Mouse (Mus musculus): ENCODE results near the gene Ptch1.

Ptch1 gene

DNA sequence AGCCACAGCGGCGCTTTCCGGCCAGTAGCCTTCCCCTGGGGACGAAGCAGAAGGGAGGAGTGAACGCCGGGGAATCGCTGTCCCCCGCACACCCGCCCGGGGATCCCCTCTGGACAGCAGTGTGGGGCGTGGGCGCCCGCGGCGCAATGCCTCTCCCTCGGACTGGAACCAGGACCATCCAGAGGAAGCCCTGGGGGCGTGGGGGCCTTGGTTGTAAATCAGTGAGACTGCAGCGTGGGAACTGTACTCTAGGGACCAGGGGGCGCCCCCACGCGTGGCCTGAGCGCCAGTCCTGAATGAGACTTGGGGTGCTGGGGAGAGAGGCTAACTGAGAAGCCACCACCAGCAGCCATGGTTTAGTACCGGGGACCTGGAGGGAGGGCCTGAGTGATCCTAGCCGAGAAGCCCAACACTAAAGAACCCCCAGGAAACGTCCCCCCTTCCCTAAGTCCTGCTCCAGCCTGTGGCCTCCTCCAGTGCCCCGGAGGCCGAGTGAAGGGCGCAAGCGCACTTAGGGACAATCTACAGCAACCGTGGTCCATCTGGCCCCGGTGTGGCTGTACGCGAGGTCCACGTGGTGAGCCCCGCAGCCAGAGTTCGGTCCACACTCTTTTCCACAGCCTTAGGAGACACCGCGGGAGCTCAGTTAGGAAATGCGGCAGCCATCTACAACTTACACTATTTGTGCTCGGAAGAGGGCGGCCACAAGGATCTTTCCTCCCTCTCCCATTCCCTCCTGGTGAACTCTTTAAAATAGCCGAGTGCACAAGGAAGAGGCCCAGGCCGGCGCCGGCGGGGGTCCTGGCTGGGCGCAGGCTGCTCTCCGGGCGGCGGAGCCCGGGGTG lies 9.4 kb downstream of the Ptch1 start:
- DNase-seq (ENCODE audit: low read depth, low spot score): peak; percentile 67

DNA sequence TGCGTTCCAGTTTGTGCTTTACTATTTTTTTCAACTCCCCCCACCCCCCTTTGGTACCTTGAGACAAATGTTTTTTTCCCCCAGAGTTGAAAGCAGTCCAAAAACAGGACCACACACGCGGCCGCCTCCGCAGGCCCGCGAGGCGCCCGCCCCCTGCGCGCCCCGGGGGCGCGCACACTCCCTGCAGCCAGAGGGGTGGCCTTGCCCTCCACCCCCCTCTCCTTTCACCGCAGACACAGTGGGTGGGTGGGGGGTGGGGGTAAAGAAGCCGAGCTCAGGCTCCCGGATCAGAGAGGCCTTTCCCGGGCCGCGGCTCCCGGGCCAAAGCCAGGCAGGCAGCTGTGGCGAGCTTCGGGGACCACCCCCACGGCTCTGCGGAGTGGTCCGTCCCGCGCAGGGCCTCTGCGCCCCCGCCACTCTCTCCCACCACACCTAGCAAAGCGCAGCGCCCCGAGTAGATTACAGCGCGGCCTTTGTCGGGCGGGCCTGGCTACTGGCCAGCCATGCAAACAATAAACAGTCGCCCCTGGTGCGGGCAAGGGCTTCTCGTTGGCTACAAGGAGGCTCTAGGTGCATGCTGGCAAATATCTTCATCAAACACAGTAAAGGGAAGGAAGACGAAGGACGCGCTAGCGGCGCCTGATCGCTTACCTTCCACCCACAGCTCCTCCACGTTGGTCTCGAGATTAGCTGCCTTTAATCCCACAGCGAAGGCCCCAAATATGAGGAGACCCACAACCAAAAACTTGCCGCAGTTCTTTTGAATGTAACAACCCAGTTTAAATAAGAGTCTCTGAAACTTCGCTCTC lies 10.2 kb downstream of the Ptch1 start:
- DNase-seq (ENCODE audit: low read depth, low spot score): peak; percentile 67

DNA sequence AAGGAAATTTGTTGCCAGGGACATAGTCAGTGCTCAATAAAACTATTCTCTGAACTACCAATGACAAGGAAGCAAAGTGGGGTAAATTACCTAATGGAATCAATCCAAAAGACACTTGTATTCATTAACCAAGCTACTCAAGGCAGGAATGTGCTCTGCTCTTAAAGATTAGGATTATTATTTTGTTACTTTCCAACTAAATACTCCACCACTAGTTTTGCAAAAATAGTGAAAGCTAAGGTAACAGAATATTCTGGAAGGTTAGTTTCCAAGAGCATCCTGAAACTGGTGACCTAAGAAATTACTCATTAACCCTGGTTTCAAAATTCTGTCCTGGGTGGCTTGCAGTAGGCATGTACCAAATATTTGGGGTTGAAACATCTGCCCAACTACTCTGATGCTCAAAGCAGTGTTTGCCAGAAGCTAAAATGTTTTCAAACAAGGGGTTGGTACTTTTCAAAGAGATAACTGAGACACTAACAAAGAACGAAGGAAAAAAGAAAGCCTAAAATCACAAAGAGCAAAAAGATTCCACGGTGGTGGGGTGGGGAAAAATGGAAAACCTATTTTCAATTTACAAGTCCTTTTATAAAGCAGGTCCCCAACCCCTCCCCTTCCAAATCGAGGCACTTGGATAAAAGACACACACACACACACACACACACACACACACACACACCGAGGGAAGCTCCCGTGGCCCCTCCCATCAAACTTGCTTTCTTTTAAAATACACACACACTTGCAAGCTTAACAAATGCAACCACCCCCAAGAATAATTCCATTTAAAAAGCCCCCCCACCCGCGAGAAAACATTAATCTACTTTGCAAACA lies 11.0 kb downstream of the Ptch1 start:
- peak; percentile 44 for DNase-seq (ENCODE audit: low read depth, low spot score)

DNA sequence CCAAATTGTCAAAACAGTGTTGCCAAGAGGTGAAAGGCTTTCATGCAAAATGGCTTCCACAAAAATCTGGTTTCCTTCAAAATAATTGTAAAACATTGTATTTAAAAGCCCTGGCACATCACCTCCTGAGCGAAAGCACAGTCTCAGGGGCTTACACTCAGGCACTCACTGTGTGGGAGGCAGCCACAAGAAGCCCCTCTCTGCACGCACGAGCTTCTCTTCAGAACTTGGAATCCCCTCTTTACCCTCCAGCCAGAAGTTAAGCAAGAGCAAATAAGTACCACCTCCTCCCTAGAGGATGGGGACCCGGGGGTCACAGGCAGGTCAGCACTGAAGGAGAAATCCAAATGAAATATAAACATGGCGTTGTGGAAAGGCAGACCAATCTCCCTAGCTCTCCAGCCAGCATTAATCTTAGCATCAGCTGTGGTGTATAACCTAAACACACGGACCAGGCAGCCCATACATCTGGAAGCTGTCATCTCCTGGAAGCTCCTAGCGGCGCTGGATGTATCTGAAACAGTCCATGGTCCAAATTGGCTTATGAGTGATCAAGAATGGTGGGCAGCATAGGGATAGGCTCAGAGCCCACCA lies 15.0 kb downstream of the Ptch1 start:
- DNase-seq (ENCODE audit: low read depth, low spot score): no peak

DNA sequence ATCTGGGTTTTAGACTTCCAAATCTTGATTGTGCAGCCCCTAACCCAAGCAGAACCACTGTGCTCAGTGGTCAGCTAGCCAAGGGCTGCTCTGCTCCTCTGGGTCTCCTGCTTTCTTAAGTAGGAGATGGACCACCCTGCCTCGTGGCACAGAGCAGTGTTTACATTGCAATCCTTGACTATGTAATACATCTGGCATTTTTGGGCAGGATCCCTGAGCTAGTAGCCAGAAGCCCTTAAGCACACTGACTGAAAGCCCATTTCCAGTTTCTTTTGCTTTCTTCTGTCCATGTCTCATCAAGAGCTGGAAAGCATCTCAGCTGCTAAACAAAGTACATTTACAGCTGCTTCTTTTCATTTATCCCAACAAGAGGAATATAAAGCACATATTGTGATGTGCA lies 17.0 kb downstream of the Ptch1 start:
- no peak for DNase-seq (ENCODE audit: low read depth, low spot score)

DNA sequence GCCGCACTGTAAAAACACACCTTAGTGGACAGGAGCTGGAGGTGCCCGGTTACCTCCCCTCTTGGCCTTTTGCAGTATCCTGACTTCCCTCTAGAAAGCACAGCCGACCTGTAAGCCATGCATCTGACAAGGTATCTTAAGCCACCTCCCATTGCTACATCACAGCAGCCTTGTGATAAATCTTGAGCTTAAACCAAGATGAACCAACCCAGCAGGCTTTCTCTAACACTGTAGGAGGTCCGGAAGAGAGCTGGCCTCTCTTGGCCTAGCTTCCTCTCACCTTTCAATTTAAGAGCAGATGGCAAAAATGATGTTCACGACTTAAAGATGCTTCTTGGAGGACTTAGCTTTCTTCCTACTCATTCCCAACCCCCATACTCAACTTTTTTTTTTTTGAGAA lies 17.5 kb downstream of the Ptch1 start:
- no peak for DNase-seq (ENCODE audit: low read depth, low spot score)

DNA sequence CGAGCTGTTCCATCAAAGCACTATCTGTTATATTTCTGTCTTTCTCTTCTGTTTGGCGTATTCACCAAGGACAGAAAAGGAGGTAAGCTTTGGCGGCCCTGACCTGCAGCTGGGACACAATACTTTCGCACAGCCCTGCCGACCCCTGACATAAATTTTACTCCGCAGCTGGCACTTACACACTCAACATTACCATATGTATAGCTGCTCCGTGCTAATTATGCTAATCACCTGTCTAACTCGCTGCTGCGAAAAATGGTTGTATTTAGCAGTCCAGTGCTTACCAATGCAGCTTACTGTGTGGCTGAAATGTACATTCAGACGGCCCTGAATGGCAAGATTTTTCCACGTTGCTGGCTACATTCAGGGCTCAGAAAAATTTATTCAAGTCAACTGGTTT lies 18.8 kb downstream of the Ptch1 start:
- DNase-seq (ENCODE audit: low read depth, low spot score): no peak

DNA sequence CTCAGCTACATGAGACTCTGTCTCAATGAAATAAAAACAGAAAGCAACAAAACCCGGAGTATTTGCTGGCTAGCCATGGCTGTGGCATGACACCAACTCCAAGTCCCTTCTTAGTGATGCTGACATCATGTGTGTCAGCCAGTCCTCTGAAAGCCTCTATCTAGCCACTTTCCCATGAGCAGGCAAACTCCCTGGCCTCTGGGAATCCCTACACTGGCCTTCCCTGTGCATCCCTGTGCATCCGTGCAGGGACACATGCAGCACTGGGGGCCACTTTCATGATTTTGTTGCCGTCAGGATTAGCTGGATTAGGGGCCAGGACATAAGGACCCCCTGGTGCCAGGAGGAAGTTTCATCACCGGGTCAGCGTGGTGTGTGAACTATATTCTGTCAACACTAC lies 20.0 kb downstream of the Ptch1 start:
- peak; percentile 47 for DNase-seq (ENCODE audit: low read depth, low spot score)

DNA sequence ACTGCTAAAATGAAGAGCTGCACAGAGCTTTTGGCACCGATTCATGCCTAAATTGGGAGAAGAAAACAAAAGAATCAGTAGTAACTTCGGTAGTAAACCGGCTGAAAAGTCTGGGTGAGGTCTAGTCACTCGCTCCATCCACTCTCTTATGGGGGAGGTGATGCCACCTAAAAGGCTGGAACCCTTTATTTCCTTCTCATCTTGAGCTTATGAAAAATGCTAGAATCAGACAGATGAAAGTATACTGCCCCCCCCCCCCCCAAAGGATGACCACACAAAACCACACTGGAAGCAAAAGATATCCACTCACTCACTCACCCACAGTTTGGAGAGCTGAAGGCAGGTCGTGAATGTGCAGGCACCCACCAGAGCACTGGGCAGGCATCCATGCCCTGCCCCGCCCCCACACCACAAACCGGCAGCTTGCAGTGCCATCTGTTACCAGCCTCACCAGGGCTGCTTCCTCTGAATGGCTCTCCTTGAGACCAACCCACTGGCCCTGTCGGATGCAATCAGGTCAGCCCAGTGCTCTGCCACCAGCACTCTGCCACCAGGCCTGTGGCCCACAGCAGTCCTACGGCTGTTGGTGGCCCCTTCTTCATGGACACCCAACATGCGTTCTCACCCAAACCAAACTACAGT lies 21.0 kb downstream of the Ptch1 start:
- peak; percentile 98 for DNase-seq (ENCODE audit: low read depth, low spot score)

DNA sequence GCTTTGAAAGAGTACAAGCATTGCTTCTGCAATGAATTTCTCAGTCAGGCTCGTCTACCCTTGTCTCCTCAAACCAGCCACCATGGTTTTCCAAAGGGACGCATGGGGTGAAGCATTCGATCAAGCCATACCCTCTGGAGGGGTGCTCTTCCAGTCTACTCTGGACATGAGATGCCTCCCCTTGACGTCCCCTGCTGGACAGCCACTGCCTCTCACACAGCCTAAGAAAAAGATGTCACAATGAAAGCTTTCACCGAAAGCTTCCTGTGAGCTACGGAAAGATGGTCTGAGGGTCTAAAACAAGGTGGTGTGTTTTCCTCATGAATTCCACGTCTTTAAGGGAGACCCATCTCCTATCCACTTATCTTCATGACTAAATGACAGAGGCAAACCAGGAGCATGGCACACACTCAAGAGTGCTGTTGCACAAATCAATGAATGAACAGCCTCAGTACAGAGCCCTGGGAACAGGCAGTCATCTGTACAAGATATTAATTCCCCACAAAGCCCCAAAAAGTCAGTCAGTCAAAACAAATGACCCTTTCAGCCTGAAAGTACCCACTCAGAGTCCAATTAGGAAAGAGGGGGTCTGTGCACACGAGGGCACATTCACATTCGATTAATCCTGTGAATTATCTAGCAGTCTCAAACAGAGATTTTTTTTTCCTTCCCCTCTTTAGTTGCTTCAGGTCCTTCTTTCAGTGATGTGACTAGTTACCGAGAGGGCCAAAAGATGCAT lies 21.7 kb downstream of the Ptch1 start:
- peak; percentile 40 for DNase-seq (ENCODE audit: low read depth, low spot score)

DNA sequence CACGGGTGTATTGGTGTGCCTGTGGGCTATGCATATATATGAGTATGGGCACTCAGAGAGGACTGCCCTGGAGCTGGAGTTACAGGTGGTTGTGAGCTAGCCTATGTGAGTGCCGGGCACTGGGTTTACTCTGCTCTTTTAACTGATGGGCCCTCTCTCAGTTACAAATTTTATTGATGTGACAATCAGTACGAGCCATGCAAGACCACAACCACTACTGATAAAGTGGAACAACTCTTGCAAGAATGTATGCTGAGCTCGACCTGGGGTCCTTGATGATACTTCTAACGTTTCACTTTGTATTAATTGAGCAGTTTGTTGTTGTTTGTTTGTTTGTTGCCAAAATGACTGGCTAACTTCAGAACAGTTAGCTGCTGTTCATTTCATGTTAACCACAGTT lies 23.0 kb downstream of the Ptch1 start:
- DNase-seq (ENCODE audit: low read depth, low spot score): no peak

DNA sequence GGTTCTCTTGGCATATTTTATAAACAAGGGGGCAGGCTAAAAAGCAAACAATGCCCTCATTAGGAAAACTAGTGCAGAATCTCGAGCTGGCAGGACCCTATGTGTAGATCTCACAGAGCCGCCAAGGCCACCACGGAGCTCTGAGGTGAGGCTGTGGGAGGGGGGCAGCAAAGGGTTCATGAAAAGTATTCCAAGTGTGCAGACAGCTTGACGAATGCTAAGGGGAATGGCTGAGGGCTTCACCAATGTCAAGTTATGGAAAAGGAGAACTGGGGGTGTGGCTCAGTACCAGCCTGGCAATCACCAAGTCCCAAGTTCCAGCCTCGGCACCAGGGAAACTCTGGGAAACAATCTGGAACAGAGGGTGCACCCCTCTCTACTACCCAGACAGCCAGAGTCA lies 24.2 kb downstream of the Ptch1 start:
- no peak for DNase-seq (ENCODE audit: low read depth, low spot score)

DNA sequence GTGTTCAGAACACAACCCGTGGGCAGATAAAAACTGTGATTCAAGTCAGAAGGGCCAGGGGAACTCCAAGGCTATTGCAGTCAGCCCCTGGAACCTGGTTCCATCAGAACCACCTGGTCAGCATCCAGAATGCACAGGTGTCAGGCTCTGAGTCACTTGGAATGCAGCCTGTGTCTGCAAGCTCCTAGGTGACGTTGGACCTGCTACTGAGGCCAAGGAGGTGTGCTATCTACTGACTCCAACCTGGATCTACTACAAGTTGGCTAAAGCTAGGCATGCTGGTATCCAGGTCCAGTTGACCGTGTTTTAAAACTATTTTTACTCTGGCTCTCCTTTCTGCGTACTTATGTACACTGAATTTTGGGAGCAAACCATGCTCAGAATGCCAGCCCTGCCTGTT lies 24.8 kb downstream of the Ptch1 start:
- peak; percentile 99 for DNase-seq (ENCODE audit: low read depth, low spot score)

DNA sequence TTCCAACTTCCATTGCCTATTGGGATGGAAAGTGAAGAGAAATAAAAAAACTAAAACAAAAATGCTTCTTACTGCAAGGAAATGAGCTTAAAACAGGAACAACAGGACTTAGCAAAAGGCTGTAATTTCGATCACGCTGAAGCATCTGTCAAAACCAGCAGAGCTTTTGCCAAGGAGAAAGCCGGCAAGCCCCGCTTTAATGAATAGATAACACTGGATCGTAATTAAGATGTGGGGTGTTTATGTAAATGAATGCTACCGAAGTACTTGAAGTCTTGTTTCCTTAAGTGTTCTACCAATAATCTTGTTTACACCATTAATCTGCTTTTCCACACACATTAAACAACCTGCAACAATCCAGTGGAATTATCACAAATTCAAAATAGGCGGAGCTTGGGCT lies 28.1 kb downstream of the Ptch1 start:
- DNase-seq (ENCODE audit: low read depth, low spot score): no peak

DNA sequence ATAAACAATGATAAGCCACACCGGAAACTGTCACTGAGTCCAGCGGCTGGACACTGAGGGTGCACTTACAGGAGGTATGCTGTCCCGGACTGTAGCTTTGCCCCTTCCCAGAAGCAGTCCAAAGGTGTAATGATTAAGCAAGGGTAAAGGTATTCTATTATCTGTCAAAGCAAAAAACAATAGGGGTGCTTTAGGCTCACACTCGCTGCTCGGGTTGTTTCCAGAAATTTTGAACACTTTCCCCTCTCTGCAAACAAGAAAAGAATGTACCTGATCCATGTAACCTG lies 28.5 kb downstream of the Ptch1 start:
- DNase-seq (ENCODE audit: low read depth, low spot score): no peak

DNA sequence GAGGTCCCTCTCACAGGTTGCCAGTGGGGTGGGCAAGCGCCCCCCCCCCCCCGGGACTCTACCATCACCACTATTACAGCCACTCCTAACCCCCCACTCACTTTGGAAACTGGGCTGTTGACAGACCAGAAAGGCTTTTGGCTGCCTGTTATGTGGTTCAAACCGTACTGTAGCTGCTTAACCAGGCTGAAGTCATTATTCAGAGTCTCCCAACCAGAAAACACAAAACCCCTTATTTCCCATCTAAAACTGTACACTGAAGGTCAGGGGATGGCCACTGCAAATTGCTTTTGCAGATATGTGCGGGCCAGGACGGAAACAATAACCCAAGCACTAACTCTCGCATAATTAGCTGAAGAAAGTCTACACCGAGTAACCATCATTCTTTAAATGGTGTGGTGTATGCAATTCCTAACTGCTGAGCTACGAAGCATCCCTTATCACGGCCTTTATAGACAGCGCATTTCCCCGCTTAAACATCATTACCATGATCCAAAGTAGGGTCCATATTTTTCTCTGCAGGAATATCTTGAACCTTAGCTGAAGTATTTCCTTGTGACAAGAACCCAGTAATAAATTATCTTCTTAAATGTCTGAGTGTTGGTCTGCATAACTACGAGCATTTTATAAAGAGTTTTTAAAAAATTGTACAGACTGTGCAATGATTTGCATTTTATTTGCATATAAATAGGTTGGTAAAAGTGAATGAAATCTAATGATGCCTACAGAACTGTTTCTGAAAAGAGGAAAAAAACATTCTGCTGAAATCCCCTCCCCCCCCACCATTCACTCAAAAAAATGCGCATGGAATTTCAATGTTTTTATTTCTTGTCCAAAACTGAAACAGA lies 29.1 kb downstream of the Ptch1 start:
- DNase-seq (ENCODE audit: low read depth, low spot score): no peak

DNA sequence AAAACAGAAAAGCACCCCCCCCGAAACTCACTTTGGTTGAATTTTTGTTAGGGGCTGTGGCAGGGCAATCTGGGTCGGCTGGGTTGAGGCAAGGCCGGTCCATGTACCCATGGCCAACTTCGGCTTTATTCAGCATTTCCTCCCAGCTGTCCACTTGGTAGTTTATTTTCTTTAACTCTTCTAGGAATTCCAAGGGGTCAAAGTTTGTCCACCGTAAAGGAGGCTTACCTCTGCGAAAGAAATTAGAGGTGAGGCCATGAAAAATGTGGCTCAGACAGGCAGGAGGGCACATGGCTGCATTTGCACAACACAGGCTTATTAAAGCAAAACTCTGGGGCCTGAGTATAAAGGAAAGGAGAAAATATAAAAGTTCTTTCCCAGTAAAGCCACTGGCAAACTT lies 29.9 kb downstream of the Ptch1 start:
- no peak for DNase-seq (ENCODE audit: low read depth, low spot score)

DNA sequence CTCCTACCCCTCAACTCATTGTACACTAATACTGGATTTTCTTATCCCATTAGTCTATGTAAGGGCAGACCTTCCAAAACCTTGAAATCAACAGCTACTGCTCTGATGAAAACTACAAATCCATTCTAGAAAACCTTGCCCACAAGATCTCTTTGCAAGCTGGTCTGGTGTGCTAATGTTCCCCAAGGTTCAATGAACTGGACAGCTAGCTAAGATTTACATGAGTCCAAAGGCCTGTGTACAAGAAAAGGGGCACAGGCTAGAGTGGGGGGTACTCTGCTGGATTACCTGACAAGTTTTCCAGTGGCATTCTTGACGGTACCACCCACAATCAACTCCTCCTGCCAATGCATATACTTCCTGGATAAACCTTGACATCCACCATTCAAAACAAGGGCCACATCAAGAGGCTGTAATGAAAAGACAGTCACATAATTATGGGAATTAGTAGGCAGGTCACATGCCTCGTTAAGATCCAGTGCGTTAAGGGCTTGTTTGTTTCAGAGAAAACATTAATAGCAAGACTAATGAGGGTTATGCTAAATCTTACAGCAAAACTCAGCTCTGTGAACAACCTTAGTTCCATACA lies 30.5 kb downstream of the Ptch1 start:
- DNase-seq (ENCODE audit: low read depth, low spot score): no peak

DNA sequence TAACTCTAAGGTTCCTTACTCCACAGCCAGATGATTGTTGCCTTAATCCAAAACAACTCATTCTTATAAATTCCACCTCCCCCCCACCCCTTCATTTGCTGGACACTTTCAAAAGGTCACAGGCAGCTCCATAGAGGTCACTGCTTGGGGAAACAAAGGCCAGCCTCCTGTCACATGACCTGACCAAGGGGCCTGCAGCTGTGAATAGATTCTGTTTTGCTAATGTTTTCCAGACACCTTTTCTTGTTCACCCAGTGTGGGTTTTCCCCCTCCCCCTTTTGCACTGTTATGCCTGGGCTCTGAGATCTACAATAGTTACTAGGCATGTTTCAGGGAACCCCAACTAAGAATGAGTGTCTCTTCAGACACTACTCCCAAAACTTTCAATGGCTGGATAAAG lies 31.9 kb downstream of the Ptch1 start:
- no peak for DNase-seq (ENCODE audit: low read depth, low spot score)
